Mouse (Mus musculus) urinary bladder, postnatal 36 days (tissue): ENCODE measurements around the gene Inpp5f.
"Not testable (repeated sequence)": the region's sequence is repeated elsewhere in the genome, so short reads cannot be mapped to it uniquely, and the experiment has no call there.

Experiments
- DNase-seq, 2 experiments: peaks; one replicate each; pipeline ENCODE4 v3.0.0; 2022; ENCODE audit warnings: low spot score in 2 of 2, mixed read lengths in 1 of 2

Gene Inpp5f

GRCm38 (mm10) chr7:128592118-128592935 is 18.8 kb upstream of the Inpp5f start:
- DNase-seq = no peak

GRCm38 (mm10) chr7:128592936-128593241 is 18.2 kb upstream of the Inpp5f start:
- no peak for DNase-seq

DNA sequence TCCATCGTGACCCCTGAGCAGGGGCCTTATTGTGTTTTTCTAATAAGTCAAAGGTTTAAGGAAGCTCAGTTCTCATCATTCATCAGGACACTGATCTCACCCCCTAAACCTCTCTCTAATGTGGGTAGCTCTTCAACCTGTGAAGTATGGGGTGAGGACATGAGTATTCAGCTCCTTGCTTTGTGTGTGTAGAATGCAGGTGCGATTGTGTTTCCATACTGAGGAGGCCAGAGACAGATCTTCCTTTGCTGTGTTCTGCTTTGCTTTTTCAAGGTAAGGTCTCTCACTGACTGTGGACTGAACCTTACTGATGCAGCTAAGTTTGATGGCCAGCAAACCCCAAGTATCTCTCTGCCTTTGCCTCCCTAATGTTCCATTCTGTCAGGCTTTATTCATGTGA is 14.9 kb upstream of the Inpp5f start:
- no peak for DNase-seq

DNA sequence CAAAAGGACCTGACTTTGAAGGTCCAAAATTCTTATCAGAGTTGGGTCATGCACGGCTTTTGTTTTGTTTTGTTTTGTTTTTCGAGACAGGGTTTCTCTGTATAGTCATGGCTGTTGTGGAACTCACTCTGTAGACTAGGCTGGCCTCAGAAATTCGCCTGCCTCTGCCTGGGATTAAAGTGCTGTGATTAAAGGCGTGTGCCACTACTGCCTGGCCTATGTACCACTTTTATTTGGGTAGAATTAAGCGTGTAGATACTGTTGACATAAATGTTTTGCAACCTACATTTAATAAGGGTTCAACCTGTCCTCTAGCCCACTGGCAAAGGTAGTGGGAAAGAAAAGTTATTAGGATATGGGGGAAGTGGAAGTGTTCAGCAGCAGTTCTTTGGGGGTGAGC is 12.1 kb upstream of the Inpp5f start:
- no peak for DNase-seq

DNA sequence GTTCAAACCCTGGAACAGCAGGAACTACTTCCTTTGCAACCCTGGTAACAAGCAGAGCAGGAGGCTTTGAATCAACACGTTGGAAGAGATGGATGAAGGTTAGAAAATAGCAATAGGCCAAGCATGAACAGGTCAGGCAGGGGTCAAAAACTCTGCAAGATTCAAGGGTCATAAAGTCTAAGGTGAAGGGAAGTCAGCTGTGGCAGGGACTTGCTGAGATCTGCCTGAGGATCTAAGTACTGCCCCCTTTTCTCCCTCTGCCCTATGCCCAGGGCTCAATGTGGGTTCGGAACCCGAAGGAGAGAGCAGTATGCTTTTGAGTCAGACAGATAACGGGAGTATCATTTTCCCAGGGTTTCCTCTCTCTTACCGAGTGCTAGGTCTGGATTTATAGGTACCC is 9.3 kb upstream of the Inpp5f start:
- no peak for DNase-seq

GRCm38 (mm10) chr7:128609936-128610335 is 1.2 kb upstream of the Inpp5f start:
- DNase-seq = not testable (repeated sequence)

- no peak for DNase-seq
These were observed 638 bp upstream of the Inpp5f start for GRCm38 (mm10) chr7:128610490-128610889.

GRCm38 (mm10) chr7:128611799-128612411 is 777 bp downstream of the Inpp5f start:
- no peak for DNase-seq

- DNase-seq = no peak
These were observed 1.5 kb downstream of the Inpp5f start for GRCm38 (mm10) chr7:128612521-128613181.

- no peak for DNase-seq
These were observed 2.5 kb downstream of the Inpp5f start for GRCm38 (mm10) chr7:128613578-128613977.

DNA sequence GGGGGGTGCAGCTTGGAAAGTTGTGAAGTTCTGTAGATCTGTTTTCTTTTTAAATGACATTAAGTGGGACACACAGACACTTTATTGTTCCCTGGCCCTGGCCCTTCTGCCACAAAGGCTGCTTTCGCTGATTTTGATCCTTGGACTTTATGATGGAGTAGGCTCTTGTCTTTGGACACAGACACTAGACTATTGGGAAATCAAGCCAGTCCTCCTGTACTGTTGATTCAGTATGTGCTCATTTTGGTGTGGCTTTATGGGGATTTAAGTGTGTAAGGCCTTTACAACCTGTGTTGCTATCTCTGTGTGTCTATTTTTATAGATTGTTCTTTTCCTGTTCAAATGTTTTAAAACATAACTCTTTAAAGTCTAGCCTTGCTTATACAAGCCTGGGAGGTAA is 6.5 kb downstream of the Inpp5f start:
- DNase-seq = no peak

- DNase-seq = no peak
These were observed 9.1 kb downstream of the Inpp5f start for GRCm38 (mm10) chr7:128620178-128620577.

DNA sequence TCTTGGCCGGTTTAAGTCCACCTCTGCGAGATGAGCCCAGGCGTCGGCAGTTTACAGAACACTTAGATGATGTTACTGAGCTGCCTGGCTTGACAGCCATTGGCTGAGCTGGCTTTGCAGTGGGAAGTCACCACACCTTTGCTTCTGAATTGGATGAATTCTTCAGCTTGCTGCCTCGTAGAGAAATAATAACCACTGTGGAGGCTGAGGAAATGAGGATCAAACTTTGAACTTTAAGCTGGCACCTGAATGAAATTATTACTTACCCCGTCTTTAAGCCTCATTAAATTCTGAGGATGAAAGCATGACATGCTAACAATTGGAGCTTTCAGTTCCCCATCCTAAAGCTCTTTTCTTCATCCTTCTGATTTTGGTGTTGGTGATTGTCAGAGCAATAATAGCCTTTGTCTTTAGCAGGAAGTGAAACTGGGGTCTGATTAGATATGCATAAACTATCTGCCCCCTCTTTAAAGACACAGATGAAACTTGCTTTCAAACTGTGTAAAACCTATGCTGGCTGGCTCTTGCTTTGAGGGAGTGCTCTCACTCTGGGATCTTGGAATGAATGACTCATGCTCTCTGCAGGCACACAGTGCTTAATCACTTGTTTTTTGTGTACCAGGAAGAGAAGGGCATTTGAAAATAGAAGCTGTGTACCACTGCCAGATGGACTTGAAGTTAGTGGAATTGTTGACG is 11.3 kb downstream of the Inpp5f start:
- DNase-seq = peak; percentile 10 to 22

- no peak for DNase-seq
These were observed 11.9 kb downstream of the Inpp5f start for GRCm38 (mm10) chr7:128622994-128623393.

DNA sequence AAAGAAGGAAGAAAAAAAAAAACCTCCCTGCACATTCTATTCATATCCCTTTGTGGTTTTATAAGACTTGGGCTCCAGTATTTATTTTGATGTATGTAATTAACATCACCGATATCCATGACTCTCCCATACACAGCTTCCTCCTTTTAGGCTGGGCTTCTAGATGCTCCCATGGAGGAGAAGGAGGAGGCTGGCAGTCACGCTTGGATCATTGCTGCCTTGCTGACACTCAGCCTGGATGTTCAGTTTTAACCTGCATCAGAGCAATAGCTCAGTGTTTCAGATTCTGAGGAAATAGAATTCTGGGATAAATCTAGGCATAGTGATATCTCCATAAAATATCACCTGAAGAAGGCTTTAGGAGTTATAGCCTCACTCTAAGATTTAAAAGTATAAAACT is 14.3 kb downstream of the Inpp5f start:
- DNase-seq = no peak

DNA sequence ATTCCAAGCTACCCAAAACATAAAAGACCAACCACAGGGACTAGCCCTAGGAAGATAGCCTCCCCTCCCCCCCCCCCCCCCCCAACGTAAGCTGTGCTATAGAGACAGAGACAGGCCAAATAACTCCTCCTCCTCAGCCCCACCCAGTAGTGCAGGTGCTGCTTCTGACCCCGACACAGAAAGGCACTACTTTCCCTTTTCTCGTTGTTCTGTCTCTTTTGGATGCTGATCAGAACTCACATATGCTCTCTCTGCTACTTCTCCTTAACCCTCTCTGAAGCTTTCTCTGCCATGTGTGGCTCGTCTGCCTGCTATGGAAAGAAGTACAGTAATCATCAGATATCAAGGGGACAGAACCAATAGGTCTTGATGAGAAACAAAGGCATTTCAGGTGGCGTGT is 15.5 kb downstream of the Inpp5f start:
- DNase-seq = no peak

GRCm38 (mm10) chr7:128627251-128627650 is 16.1 kb downstream of the Inpp5f start:
- no peak for DNase-seq

GRCm38 (mm10) chr7:128627723-128628122 is 16.6 kb downstream of the Inpp5f start:
- DNase-seq = no peak

- no peak for DNase-seq
These were observed 22.0 kb downstream of the Inpp5f start for GRCm38 (mm10) chr7:128633156-128633555.

- DNase-seq = no peak
These were observed 28.9 kb downstream of the Inpp5f start for GRCm38 (mm10) chr7:128639925-128640485.

- DNase-seq = no peak
These were observed 30.4 kb downstream of the Inpp5f start for GRCm38 (mm10) chr7:128641571-128641970.

- no peak for DNase-seq
These were observed 31.3 kb downstream of the Inpp5f start for GRCm38 (mm10) chr7:128642386-128642785.
